Mouse (Mus musculus): Measurements from ENCODE around the gene Wasl.
A peak's percentile ranks its signal among the peaks of the same experiment; 100 is the strongest.

Wasl gene

DNA sequence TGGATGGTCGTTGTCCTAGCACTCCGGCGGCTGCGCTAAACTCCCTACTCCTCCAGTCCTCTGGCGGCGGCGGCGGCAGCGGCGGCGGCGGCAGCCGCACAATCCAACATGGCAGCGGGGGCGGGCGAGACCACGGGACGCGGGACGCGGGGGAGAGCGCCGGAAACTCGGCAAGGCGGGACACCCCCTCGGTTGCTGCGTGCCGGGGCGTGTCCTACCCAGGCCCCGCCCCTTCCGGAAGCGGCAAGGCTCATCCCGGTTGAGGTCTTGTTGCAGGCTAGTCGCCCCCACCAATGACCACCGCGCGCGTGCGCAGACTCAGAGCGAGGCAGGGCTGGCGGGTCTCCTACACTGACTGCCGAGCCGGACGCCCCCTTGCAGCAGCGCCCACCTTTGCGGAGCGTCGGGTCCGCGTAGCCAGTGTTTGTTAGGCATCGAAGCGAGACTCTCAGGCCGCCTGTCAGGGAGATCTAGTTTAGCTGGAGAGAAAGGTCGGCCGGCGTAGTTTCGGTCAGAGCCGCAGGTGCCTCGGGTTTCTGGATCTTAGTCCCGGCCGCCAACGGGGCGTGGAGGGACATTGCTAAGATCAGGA is at the start of gene Wasl:
Gene Wasl (minus strand): TSS at position 143 of the 592 bp plus-strand sequence.
- DNase-seq (ENCODE audit: low read depth, low spot score), result peak; percentile 95

DNA sequence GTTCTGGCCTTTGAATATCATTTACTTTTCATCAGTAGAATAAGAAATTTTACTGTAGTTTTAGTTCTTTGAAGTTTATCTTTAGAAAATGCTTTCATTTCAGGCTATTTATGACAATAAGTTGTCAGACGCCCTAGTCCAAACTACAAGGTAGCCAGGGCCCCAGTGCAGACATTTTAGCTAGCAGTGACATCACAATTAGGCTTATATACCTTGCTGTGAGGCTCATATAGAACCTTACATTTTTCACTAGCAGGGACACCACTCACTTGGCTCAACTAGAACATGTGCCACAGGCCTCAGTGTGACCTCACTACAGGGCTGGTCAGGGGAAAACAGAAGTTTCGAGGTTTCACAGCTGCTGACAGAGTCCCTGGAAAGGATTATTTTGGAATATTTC is 42.7 kb upstream of the Wasl start:
- no peak for DNase-seq (ENCODE audit: low read depth, low spot score)

DNA sequence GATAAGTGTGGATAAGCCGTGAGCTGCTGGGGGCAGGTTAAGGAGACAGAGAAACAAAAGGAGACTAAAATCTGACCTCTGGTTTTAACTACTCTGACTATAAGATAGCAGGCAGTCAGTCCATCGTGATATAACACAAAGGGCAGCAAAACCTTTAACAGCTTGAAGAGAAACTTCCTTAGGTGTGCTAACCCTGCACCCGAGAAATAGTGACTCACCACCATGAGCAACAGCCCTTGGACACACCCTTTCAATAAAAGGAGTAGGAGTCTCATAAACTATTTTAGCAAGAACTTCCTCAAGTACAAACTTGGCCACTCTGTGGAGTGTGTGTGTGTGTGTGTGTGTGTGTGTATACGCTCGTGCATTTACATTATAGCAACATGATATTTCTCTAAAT is 42.3 kb upstream of the Wasl start:
- no peak for DNase-seq (ENCODE audit: low read depth, low spot score)

DNA sequence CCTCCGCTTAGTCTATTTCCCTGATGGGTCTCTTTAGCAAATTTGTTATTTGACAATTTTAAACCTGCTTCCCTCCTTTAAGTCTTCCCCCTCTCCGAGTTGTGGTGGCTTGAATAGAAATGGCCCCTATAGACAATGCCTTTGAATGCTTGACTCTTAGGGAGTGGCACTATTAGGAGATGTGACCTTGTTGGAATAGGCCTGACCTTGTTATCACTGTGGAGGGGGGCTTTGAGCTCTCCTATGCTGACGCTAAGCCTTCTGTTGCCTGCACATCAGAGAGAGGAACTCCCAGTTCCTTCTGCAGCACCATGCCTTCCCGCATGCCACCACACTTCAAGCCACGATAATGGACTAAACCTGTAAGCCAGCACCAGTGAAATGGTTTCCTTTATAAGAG is 32.4 kb upstream of the Wasl start:
- DNase-seq (ENCODE audit: low read depth, low spot score), result no peak

DNA sequence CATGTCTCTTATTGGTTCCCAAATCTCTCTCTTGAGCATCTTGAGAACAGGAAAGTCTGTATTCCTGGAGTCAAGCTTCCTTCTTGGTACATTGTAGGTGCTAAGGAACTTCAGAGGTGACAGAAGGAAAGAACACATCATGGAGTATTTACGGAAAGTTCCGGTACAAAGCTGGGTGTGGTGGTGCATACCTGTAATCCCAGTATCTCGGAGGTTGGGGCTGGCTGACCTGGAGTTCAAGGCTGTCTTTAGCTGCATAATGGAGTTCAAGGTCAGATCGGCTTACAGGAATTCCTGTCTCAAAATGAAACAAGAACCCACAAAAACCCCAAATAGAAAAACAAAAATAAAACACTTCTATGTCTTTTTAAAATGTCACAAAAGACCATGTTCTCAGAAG is 31.3 kb upstream of the Wasl start:
- no peak for DNase-seq (ENCODE audit: low read depth, low spot score)

DNA sequence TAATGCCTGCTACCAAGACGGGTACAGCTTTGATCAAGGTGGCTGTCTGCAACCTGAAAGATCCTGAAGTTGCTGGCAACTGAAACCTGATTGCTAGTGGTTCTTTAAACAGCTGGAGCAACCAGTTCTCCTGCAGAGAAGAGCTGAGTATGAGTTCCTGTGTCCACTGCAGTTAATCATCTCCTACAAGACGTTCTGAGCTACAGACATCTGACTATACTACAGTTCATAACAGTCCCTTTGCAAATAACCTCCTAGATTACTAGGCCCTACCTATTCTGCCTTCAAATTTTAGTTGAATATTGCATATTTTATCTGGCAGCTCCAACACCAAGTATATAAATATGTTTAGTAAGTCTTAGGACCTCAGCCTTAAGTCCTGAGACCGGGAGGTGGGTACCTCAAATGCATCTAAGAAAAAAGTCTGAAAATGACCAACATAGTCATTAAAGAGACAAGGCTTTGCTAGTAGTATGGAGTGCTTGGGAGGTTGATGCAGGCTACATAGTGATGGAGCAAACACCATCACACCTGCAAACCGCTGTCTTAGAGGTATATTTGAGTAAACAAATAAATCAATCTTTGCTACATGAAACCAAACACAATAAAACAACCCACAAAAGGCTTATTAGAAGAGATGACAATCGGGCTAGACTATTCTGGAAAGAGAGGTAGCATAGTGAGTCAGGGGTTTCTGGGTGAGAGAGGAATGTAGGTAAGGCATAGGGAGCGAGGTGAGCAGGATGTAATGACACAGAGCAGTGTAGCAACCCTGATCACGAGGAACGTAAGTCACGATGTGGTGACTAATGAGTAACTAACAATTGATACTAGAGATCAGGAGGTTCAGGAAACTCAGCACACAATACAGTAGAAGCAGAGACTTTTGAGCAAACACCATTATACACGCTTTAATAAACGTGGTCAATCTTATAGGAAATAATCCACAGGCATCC is 29.9 kb upstream of the Wasl start:
- no peak for DNase-seq (ENCODE audit: low read depth, low spot score)

DNA sequence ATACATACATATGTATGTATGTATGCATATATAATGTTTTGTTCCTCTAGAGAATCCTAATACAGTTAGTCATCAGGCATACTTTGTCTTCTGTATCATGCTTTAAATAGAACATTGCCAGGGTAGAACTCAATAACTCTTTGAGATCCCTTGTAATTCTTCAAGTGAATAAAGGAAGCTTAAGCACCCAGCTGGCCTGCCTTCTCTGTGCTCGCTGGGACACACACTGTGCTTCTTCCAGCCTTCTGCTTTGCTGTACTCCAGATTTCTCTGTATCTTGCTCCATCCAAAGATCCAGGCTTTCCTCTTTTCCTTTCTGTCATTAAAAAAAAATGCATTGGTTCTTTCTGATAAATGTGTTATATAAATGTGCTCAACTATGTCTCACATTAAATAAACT is 23.1 kb upstream of the Wasl start:
- no peak for DNase-seq (ENCODE audit: low read depth, low spot score)

DNA sequence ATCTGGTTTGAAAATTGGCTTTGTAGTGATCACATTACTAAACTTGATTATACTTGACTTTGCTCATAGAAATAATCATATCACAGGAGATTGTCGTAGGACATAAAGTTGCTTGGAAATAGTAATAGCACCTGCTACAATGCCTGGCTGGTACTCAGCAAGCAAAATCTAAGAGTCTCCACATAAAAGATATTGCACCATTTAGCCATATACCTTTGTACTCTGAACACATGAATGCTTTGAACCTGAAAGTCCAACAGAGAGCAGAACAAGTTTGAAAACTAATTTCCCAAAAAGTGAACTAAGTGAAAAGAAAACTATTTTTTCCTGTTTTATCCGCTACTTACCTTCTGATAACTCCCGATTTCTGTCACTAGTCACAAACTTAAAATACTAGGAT is 18.3 kb upstream of the Wasl start:
- no peak for DNase-seq (ENCODE audit: low read depth, low spot score)

DNA sequence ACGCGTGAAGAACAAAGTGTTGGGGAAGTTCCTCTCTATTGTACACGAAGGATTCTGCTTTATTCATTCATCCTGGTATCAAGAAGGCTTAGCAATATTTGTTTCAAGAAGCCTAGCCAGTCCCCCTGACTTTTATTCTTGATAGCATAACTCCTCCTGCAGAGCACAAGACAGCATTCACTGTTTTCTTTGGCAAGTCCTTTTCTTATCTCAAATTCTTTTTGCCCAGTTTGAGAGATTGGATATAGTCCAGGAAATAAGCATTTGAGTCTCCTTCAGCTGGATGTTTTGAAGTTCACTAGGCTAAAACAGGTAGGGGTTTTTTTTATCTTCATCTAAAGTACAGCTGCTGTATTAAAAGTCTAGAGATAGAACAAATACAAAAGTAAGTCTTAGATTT is 3.0 kb upstream of the Wasl start:
- no peak for DNase-seq (ENCODE audit: low read depth, low spot score)

DNA sequence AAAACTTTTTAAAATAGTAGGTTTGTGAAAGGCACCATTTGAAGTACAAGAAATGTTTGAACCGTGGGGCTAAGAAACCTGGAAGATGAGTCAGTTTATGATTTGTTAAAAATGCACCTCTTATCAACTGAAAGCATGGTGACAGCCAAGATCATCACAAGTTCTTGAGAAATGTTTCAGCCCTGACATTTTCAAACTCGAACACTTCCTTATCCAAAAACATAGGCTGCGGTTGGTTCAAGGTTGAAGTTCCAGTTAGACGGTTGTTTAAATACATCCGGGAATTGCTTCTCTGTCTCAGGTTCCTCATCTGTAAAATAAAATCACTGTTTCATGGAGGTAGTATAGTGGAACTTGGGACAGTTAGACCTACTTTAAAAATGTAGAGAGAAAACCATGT is 1.4 kb upstream of the Wasl start:
- DNase-seq (ENCODE audit: low read depth, low spot score), result no peak

DNA sequence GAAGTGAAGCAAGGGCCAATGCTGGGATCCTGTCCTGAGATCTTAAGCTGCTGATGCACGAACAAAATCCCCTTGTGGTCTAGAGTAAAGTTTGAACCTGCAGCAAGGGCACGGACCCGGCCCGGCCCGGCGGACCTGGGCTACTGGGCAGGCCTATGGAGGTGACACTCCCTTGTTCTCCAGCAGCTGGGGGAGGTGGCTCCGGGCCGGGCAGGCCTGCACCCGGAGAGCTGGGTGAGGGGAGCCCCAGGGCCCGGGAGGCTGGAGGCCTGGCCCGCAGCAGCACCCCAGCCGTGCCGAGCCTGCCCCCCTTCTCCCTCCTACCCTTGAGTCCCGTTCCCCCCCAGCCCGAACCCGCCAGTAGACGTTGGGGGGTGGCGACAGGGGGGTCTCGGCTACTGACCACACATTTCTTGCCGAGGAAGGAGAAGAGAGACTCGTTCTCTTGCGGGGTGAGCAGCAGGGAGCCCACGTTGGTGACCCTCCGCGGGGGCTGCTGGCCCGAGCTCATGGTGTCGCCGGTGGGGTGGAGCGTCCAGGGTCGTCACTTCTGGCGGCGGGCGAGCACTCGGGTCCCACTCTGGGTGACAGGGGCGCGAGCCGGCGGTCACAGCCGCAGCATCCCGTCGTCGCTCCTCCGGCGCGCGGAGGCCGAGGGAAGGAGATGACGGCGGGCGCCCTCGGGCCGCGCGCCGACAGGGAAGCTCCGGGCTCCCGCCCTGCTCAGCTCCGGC is 509 bp downstream of the Wasl start:
- DNase-seq (ENCODE audit: low read depth, low spot score), result no peak

DNA sequence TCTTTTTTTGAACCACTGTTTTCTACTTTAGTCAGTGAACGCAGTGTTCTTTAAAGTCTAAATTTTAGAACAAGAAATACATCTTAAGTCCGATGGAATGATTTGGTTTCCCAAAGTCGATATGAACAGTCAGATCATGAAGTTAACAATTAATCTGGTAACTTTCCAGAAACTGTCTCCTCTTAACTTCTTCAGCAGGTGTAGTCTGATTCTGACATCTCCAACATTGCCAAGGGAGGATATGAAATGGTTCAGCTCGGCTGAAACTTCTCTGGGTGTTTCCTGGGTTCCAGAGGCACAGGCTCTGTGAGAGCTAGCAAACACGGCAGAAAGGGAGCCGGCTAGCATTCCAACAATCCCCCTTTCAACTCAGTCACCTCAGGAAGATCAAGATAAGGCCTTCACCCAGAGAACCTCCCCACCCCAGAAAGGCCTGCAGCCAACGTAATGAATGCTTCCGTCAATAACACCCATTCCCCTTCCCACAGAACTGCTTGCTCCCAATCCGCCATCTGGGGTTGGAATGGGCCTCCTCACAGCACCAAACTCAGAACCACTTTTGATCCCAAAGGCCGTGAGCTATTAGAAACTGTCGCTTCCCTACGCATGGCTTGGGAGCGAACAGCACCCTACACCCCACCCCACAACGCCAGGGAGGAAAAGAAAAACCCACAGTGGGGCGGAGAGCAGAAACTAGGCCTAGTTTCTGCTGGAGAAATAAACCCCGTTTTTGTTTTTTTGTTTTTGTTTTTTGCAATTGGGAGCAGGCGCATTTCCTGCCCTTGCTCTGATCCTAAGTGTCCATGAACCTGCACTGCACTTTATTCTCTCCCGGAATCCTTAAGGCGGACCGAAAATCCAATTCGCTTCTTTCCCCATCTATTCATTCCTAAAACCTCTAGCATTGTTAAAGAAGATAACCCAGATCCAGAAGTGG is 1.3 kb downstream of the Wasl start:
- DNase-seq (ENCODE audit: low read depth, low spot score), result no peak

DNA sequence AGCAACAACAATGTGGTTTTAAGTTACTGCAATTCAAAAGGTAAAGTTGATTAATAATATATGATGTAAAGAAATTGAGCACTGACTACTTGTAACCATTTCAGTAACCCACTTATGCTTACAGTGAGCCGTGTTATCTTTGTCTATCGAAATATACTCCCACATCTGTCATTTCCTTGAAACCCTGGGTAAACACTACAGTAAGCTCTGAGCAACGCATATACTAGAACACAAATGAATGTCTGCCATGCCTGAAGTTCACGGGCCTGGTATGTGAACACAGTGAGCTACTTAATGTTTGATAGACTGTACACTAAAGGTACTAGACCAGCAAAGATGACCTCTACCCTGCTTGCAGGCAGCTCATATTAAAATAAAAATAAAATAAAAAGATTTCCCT is 2.3 kb downstream of the Wasl start:
- DNase-seq (ENCODE audit: low read depth, low spot score), result no peak

DNA sequence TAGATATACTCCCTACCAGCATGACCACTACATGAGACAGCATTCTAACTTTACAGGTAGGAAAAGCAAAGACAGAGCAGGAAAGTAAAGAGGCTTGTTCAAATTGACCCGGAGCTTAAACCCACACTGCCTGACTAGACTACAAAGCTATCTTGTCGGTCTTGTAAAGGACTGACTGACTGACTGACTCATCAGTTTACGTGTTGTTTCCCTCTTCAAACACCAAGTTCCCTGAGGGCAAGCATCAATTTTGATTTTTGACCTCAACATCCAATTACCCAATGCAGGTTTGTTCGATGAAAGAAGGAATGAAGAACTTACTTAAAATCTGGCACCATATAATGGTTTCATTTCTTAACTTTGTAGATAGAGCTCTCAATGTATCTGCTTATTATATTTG is 2.9 kb downstream of the Wasl start:
- DNase-seq (ENCODE audit: low read depth, low spot score), result no peak

DNA sequence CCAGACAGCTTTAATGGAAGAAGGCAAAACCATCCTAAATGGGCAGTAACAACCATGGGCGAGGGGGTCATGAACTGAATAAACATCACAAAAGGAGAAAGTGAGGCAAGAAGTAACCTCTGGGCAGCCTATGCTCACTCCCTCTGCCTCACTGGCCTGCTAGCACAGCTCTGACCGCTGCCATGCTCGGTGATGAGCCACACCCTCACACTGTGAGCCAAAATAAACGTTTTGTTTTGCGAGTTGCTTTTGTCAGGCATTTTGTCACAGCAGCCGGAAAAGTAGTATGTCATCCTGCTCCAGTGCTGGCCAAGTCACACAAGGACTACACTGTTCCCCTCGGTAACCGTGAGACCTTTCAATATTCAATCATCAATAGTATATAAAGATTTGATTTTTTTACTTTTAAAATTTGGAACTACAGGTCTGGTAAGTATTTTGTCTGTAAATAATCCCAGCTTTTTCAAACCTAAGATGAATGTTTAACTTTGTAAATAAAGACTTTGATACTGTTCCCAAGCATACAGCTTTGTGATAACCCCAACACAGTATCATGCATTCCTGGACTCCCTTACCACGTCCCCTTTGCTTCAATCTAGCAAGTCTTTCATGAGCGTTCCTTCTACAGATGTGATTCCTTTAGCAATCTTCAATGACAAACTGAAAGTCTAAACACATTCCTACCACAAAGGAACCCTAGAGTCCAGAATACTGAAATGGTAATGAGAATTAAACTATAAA is 7.0 kb downstream of the Wasl start:
- DNase-seq (ENCODE audit: low read depth, low spot score), result no peak

DNA sequence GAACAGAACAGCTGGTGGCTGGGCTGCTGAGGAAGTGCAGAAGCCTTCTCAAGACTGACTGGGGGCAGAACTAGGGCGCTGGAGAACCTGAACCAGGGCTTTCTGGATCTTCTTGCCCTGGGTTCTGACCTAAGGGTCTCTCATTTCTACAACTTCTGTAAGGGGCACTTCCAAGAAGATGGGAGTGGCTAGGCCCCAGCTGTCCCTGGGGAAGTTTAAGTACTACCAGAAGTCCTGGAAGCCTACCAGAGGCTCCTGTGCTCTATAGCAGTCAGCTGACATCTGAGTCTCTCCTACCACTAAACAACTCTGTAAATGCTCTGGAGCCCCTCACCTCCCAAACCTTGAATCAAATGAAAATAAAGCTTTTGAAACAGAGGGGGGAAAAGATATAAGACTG is 8.7 kb downstream of the Wasl start:
- no peak for DNase-seq (ENCODE audit: low read depth, low spot score)

DNA sequence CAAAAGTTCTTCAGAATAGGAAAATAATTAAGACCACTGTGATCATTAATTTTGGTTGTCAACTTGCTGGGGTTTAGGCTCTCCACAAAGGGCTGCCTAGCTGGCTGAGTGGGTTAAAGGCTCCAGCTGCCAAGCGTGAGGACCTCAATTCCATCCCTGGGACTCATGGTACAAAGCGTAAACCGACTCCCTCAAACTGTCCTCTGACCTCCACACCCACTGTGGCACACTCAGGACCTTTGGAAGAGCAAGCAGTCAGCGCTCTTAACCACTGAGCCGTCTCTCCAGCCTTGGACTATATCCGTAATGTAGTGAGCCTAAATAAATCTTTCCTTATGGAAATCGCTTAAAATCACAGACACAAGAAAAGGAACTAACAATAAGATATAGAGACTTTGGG is 13.3 kb downstream of the Wasl start:
- DNase-seq (ENCODE audit: low read depth, low spot score), result no peak

DNA sequence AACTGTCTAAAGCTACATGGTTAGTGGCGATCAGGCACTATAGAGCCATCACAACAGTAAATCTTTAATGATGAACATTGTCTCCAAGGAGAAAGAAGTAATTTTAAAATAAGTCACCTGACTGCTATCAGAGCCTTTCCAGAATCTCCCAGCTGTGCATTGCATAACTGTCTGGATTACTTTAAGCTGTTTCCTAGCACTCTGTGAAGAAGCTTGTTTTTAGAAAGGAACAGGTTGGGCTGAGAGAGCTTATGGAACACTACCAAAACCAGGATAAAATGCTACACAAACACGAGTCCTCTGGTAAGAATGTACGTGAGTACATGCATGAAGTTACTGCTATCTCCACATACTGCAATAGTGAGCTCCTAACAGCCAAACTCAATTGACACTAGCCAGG is 14.1 kb downstream of the Wasl start:
- no peak for DNase-seq (ENCODE audit: low read depth, low spot score)

DNA sequence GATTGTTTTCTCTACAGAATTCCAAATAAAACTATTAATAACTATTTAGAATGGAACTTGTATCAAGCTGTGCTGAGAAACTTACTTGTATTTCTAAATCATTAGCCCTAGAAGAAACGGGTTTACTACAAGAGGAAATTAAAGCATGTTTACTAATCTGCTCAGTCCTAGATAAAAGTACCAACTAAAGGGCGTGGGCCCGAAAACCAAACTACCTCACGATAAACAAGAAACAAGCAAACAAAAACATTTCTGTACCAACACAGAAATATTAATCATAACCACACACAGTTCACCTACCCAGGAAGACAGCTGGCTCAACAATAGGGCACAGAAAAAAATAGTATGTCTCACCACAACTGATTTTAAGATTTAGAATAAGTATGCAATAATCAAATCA is 16.4 kb downstream of the Wasl start:
- no peak for DNase-seq (ENCODE audit: low read depth, low spot score)

DNA sequence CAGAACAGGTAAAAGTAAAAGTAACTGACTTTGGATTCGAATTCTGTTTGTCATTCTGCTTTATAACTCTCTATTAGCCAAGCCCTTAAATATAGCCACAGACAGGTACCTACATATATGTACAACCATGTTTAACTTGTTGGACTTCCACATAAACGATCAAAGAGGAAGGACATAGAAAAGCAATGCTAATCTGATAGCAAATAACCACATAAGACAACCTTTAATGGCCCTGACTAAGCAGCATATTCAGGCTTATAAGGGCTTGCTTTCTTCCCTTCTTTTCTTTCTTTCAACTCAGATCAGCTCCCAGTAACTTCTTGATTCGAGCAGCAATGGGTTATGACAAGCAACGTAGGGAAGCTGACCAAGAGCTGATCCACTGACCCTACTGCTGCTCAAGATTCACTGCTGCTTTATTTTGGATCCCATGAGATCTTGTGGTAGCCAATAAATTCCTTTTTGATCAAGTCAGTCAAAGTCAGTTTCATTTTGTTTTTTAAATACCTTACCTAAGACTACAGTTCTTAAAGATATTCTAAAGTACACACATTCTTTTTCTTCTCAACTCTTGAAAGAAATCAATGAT is 17.6 kb downstream of the Wasl start:
- no peak for DNase-seq (ENCODE audit: low read depth, low spot score)
